Mouse (Mus musculus) thymus, adult 2 months (tissue): ENCODE data around the gene Gm9844.

Experiments
- CTCF ChIP-seq: fragments of 200-500 bp; IDR thresholded peaks from 2 replicates; pipeline ENCODE4 v1.5.1; 2012; ENCODE audit warnings: mild to moderate bottlenecking, control low read depth, low read length, moderate library complexity, borderline replicate concordance; ENCODE audit not compliant: control insufficient read depth, poor library complexity, insufficient read depth; ENCODE audit errors: extremely low read depth
- POLR2A ChIP-seq: fragments of 200-500 bp; IDR thresholded peaks from 2 replicates; pipeline ENCODE4 v1.6.1; 2012; ENCODE audit warnings: mild to moderate bottlenecking, low read length, control low read depth, moderate library complexity; ENCODE audit not compliant: control insufficient read depth, poor library complexity, insufficient read depth; ENCODE audit errors: extremely low read depth

GRCm38 (mm10) chr7:24884693-24885291 lies 22.8 kb downstream of the Gm9844 start:
- no peak for TF ChIP-seq POLR2A
- TF ChIP-seq CTCF = no peak
